Mouse (Mus musculus) frontal cortex, postnatal 36 days (tissue): ENCODE data around the gene Supt3.
A peak's percentile ranks its signal among the peaks of the same experiment; 100 is the strongest.

ENCODE experiments used
- DNase-seq, 2 experiments: peaks; one replicate each; pipeline ENCODE4 v3.0.0; 2022; ENCODE audit warnings: low spot score in 2 of 2

The Supt3 gene

DNA sequence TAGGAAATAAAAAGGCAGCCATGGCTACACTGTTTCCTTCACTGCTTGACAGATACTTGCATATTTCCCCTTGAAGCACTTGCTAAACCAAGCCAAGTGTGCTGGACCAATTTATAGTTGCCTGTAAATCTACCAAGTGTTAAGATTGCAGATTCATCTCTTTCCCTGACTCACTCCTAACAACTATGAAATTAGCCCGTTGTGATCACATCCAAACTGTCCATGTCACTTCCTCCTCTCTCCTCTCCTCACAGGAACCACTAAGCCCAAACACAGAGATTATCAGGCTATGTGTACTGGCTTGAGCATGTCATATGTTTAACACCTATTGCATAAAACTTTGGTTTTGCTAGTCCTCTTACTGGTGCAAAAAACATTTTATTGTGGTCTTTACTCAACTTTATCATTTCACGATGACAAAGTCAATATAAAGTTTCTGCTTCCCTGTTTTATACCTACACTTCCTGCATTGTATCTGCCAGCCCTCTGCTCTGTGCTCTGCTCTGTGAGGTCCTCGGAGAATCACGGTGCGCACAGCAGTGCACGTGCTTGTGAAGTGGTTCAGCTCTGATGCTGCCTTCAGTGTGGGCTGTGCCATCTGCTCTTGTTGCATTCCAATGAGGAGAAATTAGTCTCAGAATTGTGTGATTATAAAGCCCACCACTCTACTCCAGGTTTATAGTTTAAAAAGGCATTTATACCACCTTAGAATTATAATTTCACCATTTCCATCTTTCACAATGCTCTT is 186.3 kb downstream of the Supt3 start:
- DNase-seq = no peak

DNA sequence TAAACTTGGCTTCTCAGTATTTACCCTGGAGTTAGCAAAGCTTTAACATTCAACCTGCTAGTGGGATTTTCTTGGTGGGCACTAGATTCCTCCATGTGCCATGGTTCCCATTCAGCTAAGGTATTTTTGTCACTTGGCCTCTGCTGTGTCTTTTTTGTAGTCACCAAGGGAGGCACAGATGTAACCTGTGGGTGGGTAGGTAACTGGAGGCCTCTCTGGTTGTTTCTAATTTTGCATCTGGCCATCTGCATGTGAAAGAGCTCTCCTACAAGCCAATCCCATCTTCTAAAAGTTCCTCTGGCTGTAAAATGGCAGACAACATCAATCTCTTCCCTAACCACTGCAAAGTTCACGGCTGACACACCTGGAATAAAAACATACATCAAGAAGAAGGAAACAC is 190.2 kb downstream of the Supt3 start:
- peak; percentile 12 to 51 for DNase-seq

DNA sequence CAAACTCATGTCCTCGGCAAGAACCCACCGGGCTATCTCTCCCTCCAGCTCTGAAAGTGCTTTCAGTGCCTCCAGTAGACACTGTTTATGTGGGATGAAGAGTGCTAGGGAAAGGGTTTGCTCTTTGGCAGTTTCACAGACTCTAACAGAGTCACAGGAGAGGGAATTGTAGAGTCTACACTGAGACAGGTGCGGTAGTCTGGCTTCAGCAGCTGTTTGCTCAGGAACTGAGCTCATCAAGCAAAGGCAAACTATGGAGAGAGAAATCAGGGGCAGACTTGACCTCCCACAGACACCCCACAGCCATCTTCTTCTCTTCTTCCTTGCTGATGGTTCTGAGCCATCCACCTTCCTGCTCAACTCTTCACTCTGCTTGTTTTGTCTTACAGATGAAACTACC is 193.3 kb downstream of the Supt3 start:
- DNase-seq = no peak

DNA sequence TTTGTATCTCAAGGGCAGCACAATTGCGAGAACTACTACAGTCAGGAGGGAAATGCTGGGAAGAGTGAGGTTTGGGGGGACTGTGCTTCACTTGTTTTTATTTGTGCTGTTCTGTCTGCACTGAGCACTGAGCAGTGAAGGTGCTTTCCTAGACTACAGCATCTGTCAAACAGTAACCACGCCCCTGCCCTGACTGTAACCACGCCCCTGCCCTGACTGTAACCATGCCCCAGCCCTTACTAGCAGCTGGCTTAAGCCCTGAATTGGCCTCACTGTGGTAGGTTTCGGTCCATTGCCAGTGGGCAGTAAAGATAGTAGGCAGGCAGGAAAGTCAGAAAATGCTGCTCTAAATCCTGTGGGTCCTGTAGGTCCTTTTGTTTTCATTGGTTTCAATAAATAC is 196.5 kb downstream of the Supt3 start:
- DNase-seq = no peak

DNA sequence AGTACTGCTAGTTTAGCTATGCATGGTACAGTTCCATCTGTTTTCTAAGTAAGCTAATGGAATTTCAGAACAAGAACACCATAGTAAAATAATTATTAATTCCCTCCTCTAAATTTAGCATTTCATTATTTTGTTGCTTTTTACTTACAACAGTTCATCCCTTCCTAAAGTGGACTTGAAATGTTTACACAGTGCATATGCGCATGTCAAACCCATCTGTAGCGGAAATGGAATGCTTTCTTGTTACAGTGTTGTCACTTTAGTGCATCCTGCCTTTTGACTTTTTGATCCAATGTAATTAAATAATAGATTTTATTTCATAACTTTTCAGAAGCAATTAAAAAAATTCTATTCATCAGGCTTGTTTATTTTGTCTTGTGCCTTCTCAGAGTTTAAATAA is 200.7 kb downstream of the Supt3 start:
- no peak for DNase-seq

DNA sequence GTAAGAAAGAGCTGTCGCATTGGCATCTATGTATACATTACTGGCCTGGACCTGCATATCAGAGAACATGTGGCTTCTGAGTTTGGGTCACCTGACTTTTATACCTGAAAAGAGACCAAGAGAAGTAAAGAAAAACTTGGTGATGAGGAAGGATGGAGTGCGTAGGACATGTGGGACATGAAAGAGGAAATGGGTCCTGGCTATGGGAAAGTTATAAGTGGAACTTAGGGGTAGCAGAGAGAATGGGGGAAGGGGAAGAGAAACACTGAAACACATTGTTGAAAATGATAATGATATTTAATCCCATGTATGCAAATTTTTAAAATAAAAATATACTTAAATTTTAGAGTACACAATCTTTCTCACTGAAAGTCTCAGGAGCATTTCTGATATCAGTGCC is 211.0 kb downstream of the Supt3 start:
- no peak for DNase-seq

DNA sequence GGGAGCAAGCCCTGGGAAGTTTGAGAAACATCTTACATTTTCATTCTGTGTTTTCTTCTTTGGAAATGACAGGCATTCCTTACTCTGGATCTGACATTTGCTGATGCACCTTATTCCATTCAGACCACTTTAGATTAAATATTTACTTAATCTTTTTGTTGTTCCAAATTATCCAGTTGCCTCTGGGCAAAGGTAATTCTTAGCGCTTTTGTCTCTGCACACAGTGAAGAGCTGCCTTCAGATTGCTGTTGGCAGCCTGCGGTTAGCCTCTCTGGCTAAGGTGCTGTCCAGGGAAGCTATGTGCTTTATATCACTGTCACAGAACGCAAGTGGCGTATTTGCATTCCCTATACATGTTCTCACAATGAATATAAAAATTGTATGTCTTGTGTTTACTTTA is 226.4 kb downstream of the Supt3 start:
- no peak for DNase-seq

DNA sequence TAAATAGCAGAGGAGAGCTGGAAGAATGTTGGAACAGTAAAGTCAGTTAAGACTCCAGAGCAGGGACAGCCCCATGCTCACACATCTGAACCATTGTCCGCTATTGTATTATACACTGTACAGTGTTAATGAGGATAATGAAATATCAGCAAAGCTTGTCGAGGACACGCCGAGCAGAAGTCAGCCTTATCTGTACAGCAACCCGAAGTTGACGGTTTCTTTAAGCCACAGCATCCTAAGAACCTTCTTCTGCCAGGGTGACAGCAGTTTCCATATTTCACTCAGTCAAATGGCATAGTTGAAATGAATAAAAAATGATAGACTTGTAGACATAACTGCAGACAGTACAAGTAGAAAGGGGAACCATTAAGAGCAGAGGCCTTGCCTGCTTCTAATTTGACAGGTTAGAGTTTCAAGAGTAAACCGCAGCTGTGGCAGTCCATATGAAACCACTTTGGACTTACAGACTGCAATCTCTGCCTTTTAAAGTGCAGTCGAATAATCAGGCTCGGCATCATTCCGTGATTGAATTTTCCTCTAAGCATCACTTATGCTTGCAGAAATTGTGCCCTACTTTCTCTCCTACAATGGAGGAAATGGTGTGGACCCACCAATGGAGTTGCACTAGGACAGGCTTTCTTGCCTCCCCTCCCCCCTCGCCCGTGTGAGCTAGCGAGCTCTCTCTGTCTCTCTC is 227.7 kb downstream of the Supt3 start:
- no peak for DNase-seq

DNA sequence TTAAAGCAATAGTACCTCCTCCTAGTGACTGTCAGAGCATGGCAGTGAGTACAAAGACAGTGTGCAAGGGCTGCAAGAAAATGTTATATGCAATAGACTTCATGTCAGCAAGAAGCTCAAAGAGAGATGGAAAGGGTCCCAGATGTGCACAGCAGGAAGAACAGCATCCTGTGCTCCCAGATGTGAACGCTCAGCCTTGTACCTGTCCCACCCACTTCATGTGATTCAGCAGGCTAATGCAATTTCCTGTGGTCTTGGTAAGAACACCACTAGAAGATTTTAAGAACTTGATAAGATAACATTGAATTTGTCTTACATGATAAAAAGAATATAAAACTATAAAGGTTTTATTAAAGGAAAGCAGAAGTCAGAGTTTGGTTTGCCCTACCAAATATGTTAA is 230.5 kb downstream of the Supt3 start:
- DNase-seq = no peak

DNA sequence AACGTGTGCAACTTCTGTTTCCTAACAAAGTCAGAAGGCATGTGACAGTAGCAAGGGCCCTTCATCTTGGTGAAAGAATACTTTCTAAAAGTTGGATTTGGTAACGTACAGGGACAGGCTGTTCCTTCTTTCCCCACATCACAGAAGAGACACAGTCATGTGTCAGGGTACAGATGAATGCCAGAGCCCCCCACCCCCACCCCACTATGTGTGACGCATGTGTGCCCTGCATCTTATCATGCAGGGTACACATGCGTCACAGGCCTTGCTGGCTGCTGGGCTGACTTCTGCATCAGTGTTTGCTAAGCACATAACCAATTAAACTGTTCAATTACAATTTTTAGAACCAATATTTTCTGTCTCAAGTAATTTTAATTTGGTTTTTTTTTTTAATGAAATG is 231.7 kb downstream of the Supt3 start:
- DNase-seq = no peak

DNA sequence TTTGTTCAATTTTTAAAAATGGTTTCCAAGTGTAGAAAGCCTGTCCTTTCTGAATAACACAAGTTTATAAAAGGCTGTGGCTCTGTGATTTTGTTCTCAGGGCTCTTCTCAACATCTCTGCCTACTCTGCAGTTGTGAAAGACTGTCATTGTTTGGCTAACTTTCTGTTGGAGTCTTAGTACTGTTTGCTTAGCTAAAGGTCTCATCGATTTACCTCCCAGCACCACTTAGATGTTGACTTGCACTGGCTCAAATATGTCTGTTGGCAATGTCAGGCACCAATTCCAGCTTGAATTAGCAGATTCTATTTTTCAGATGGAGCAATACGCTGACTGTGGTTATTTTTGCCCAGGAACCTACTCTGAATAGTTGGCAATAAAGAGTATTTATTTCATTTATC is 233.5 kb downstream of the Supt3 start:
- DNase-seq = no peak

DNA sequence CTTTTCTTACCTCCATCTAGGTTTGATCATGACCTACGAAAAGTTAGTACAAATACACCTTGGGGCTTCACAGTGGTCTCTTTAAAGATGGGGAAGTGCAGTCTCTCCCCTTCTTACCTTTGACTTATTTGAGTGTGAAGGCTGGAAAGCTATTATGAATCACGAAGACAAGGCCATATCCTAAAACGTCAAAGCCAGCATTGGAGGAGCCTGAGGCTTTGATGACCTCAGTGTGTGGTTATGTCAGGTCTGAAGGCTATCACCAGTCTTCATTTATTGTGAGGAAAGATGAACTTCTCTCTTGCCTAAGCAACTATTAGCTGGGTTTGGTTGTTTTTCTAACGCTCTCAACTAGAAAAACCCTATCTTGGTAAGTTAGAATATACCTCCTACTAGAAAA is 239.8 kb downstream of the Supt3 start:
- DNase-seq = no peak

DNA sequence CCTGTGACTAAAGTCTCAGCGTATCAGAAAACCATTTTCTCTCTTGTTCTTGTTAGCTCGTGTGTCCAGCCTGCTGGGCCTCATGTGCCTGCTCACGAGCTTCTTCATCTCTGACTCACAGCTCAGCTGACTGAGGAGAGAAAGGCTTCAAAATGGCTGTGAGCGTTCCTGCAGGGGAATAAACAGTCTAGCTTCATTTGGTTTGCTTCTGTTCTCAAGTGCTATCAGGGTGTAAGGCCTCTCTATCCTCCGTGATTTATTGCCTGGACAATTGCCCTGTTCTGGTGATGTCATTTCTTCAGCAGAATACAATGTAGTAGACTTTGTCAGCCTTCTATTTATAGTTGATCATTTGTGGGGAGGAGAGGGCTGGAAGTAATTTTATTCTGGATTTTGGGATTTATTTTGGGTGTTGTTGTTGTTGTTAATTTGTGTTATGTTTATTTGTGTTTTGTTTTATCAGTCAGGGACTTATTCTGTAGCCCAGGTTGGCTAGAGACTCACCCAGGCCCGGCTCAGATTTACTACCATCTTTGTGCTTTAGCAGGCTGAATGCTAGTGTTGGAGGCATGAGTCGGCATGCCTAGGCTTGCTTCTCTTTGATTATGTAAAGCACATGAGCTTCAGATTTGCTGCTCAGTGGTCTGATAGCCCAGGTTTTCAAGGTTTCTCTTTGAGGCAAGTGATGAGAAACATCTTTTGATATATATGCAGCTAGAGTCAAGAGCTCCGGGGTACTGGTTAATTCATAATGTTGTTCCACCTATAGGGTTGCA is 243.4 kb downstream of the Supt3 start:
- DNase-seq = no peak

DNA sequence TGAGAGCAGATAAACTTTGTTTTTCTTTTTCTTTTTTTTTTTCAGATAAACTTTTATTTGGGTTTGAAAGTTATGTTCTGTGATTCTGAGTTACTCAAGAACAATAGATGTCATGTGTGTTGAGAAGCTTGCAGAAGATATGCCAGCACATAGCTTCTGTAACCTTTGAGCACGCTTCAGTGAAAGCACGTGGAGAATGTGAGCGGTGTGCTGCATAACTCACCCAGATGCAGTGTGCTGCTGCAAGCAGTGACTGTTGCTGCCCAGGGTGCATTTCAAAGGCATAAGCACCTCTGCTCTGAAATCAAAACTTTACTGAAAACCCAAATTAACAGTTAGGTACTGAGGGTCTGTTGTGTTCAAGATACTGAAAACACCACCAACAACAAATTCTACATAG is 251.5 kb downstream of the Supt3 start:
- no peak for DNase-seq

DNA sequence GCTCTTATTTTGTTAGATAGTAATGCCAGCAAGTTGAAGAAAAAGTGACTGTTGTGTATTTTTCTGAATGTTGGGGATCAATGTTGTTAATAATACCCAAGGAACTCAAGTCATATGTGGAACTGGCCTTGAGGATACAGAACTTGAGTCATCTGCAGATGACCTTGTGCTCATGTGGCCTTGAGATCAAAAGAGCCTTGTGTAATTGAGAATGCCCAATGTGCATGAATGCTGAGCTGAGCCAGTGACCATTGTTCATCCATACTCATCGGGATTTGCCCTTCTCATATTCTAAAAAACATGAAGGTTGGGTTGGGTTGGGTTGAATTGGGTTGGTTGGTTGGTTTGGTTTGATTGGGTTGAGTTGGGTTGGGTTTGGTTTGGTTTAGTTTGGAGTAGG is 252.2 kb downstream of the Supt3 start:
- no peak for DNase-seq

DNA sequence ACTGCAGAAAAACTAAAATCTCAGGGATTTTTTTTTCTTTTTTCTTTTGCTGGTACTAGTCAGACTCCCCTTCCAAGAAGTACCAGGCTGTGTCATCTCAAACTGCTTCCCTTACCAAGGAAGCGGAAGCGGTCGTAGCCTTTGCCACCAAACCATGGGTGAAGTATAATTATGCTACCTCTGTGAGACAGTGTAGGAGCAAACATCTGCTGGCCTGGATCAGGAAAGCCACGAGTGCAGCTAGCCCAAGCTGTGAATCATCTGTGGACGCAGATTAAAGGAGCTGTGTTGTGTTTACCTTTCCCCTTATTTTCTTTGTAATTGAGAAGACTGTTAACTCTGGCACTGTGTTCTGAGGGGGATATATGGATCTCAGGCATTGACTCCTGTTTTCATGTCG is 255.3 kb downstream of the Supt3 start:
- no peak for DNase-seq

DNA sequence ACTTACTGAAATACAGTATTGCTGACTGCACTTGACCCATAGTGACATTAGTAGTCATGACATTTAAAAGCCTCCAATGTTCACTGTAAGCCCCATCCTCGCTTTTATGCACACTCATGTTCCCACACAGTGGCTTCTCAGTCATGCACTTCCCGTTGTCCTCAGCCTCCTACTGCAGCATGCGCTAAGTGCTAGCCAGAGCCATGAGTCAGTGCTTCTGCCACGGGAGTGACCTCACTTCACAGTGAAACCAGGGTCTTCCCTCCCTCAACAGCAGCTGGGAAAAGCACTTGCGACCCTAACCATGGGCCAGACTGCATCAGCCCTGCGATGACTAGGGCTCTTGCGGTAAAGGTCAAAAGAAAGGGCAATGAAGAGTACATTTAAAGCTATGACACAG is 256.7 kb downstream of the Supt3 start:
- no peak for DNase-seq

DNA sequence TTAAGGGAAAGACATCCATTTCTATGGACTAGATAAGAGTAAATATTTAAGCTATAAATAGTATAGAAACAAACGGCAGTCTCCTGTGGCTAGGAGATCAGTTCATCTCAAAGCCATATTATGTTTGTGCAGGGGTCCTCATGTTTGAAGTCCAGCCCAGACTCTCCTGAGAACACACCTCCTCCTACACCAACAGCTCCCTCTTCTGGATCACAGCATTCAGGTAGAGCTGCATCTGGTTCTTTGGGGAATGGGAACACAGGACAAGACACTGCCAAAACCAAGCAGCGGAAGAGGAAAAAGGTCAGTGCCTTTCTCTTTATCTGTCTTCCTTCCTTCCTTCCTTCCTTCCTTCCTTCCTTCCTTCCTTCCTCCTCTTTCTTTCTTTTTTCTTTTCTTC is 264.1 kb downstream of the Supt3 start:
- DNase-seq = no peak

DNA sequence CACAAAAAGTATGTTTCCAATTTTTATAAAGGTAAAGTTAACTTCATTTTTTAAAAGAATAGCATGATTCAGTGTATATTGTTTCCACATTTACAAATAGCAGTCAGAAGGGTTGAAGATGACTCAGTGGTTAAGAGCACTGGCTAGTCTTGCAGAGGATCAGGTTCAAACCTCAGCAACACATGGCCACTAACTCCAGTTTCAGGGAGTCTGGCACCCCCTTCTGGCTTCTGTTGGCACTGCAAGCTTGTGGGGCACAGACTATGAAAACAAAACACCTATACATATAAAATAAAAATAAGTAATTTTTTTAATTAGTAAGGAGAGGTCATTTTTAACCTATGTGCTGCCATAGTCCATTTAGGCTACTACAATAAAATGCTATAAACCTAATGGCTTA is 268.9 kb downstream of the Supt3 start:
- no peak for DNase-seq

DNA sequence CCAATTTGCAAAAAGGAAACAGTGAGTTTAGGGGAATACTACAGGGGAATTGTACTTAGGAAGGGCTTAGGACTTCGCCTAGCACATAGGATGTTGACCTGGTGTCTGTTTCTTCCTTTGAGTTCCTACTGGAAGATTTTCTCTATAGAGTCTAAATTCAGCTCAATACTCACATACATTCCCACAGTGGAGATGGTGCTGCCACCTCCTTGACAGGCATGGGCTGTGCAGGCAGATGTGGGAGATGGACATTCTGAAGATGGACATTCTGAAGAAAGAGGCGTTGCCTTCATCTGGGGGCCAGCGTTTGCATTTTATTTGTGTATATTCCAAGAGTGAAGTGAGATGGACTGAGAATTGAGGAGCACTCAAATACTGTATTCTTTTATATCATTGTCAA is 269.6 kb downstream of the Supt3 start:
- DNase-seq = no peak

DNA sequence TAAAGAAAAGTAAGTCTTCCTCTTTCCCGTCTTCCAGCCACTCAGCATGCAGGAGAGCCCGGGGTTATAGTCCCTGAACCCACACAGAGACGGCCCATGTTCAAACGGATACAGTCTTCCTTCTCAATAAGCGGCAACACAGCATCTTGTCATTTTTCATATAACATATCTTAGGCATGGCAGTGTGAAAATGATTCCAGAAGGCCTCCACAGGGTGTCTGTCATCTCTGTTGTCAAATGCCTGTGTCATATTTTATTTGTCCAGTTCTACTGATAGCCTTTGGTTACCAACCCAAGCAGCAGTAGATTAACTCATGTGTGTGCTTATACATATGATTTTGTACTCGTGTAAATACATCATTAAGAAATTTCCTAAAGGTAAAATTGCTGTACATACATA is 270.3 kb downstream of the Supt3 start:
- no peak for DNase-seq

DNA sequence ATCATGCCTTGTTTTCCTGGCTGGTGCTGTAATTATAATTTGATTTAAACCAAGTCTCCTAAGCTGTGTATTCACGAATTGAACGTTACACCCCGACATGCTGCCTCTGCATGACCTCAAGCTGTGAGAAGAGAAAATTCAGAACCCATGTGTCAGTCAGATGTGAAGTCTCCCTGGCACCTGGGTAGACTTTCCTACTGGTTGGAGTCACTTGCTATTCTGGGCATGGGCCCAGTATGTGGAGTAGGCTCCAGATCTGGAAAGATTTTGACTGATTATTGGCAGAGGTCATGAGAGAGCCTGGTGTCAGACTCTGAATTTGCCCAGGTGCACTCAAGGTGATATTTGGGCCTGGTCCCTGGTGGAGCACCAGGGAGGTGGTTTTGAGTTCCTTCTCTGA is 275.0 kb downstream of the Supt3 start:
- no peak for DNase-seq

DNA sequence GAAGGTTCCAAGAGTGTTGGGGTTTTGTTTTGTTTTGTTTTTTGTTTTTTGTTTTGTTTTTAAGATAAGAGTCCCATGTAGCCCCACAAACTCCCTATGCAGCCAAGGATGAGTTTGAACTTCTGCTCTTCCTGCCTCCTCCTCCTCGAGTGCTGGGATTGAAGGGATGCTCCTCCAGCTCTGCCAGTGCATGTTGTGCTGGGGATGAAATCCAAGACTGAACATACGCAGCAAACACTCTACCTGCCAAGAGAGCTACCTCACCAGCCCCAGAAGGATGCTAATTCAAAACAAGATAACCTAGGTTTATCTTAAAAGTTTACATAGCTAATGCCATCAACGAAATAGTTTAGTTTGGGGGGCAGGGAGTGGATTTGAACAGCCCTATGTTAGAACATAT is 276.4 kb downstream of the Supt3 start:
- DNase-seq = no peak
